Mouse (Mus musculus) embryonic fibroblast, embryonic 13.5 days (primary cell): Measurements from ENCODE around the gene Ankrd28. TPM values are rescaled to one million over a fixed set of nuclear protein-coding genes. Genes with fewer than 3 reads are reported as not detected.

Experiments used
- H3K27ac ChIP-seq: 2 replicates; pipeline ENCODE4 v1.5.1; 2012; ENCODE audit warnings: low read length, control low read depth, inconsistent platforms; ENCODE audit not compliant: insufficient read depth
- H3K4me1 ChIP-seq: 2 replicates; pipeline ENCODE4 v1.6.1; 2011; ENCODE audit warnings: low read length; ENCODE audit not compliant: control insufficient read depth, insufficient read depth
- H3K4me3 ChIP-seq: 2 replicates; pipeline ENCODE4 v1.5.1; 2011; ENCODE audit warnings: mild to moderate bottlenecking, control low read depth, low read length; ENCODE audit not compliant: insufficient read depth
- CTCF ChIP-seq: IDR thresholded peaks from 2 replicates; pipeline ENCODE4 v1.5.1; 2011; ENCODE audit warnings: mild to moderate bottlenecking, control low read depth, low read length, moderate library complexity, borderline replicate concordance; ENCODE audit not compliant: insufficient read depth
- POLR2A ChIP-seq: IDR thresholded peaks from 2 replicates; pipeline ENCODE4 v1.6.1; 2011; ENCODE audit warnings: low read depth, mild to moderate bottlenecking, control low read depth, low read length, moderate library complexity
- polyA plus RNA-seq: library from polyadenylated mRNA; stranded (reverse); fragments of >200 nt; gene quantifications from 2 replicates; pipeline ENCODE4 v1.2.4, GENCODE M21; 2011; ENCODE audit warnings: low read depth; ENCODE audit not compliant: missing spikeins, insufficient read length

Ankrd28 gene
- polyA plus RNA-seq, 1 experiment = 57.5 TPM

GRCm38 (mm10) chr14:31843571-31843970 is 13.1 kb upstream of the Ankrd28 start:
- H3K4me1 ChIP-seq = no peaks in the 10 kb centered on the region
- H3K4me3 ChIP-seq = no peak overlapping the region
- TF ChIP-seq CTCF = no peak
- TF ChIP-seq POLR2A = no peak
- no peak overlapping the region for H3K27ac ChIP-seq

DNA sequence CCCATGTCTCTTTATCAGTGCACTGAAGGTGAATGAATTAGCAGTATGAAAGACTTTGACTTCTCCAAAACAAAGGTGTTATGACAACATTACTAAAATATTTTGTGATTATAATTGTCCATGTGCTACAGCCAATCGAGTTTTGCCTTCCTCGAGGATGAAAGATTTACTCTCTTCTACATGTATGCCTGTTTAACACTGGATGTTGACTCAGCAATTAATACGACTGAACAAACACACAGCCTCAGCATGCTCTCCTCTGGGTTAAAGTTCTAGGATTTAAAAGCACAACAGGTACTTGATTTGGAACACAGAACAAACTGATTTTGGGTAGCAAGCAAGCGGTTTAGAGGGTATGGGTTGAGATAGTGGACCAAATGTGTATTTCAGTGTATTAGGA is 1.6 kb upstream of the Ankrd28 start:
- TF ChIP-seq POLR2A (no peak), CTCF (no peak)
- Histone ChIP-seq H3K27ac (no peak overlapping the region), H3K4me1 (no peaks in the 10 kb centered on the region), H3K4me3 (no peak overlapping the region)

DNA sequence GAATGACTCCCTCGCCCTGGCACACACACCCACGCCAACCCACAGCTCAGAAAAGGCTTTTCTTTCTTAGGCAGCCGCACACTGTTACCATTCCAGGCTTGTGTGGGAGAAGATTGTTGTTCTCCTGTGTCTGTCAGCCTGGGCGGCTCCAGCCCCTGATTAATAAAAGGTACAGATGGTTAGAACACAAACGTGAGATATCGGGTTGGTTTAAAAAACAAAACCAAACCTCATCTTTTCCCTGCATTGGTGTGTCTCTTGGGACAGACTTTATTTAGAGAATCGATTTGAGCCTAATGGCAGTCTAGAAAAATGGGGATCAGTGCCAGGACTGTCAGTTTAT is 890 bp upstream of the Ankrd28 start:
- no peak for TF ChIP-seq POLR2A
- TF ChIP-seq CTCF = no peak
- no peak overlapping the region for H3K27ac ChIP-seq

DNA sequence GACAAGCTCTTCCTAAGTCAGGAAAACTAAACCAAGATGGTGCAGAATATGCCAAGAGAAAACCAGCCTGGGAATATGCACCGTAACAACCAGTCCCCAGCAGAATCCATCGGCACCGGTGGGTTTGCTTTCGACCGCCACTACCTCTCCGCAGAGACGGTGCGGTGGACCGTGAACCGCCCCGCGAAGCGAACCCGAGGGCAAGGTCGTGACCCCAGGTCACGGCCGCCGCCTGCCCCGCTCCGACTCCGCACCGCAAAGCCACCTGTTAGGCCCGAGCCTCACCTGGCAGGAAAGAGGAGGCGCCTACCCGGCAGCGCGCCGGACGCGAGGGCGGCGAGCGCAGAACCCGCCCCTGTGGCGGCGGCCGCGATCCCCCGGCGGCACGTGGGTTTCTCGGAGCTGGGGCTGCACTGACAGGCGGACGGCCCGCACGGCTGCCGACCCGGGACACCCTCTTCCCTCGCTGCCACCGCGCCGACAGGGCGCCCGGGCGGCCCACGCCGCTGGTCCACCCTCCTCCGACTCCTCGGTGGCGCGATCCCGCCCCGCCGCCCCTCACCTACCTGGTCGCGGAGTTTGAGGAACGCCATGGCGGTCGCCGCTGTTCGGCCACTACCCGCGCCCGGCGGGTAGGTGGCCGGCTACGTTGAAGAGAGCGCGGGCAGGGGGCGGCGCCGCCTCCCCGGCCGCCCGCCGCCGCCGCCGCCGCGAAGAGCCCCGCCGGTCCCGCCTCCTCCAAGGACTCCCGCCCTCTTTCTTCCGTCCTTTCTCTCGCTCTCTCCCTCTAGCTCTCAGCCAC is 489 bp downstream of the Ankrd28 start:
- H3K27ac ChIP-seq = no peak overlapping the region
- peak overlapping the region; percentile 72 for H3K4me3 ChIP-seq
- TF ChIP-seq POLR2A (no peak), CTCF (no peak)
- no peaks in the 10 kb centered on the region for H3K4me1 ChIP-seq

More for the DNA sequence above, 890 bp upstream of the Ankrd28 start:
- Histone ChIP-seq H3K4me3 (peak overlapping the region; percentile 82), H3K4me1 (no peaks in the 10 kb centered on the region)

DNA sequence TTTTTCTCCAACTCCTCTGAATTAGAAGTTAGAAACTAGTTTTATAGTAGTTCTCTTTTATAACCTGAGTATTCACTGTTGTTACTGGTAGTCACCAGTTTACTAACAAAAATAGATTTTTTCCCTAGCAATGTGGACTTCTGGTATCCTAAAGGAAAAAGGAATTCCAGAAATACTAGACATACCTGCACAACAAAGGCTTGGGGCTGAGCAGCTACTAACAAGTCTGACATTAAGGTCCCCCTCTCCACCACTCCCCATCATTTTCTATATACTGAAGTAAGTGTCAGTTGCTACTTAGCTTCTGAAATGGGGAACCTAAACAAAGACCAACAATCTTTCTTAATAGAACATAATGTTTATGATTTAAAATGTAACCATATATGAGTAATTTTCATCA is 3.2 kb downstream of the Ankrd28 start:
- Histone ChIP-seq H3K27ac (no peak overlapping the region), H3K4me3 (no peak overlapping the region), H3K4me1 (no peaks in the 10 kb centered on the region)
- TF ChIP-seq POLR2A = no peak

GRCm38 (mm10) chr14:31809942-31810341 is 20.5 kb downstream of the Ankrd28 start:
- no peak overlapping the region for H3K4me3 ChIP-seq
- no peaks in the 10 kb centered on the region for H3K4me1 ChIP-seq
- TF ChIP-seq CTCF (no peak), POLR2A (no peak)
- no peak overlapping the region for H3K27ac ChIP-seq

DNA sequence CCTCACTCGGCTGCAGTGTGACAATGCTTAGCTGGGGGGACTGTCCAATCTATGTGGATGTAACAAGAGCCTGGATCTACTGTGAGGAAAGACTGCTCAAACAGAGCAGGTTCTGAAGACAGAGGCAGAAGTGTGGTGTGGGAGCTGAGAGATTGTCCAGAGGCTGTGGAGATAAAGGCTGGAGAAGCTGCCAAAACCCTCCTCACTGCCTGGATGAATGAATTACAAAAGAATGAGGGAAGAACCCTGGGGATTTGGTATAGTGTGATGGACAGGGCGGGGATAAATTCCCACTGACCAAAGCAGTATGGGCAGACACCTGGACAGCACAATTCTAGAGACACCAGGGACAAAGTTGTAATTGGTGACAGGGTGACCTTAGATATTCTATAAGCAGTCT is 26.7 kb downstream of the Ankrd28 start:
- Histone ChIP-seq H3K4me1 (no peaks in the 10 kb centered on the region), H3K4me3 (no peak overlapping the region), H3K27ac (no peak overlapping the region)
- TF ChIP-seq POLR2A = no peak
- TF ChIP-seq CTCF = no peak

GRCm38 (mm10) chr14:31800976-31801375 is 29.5 kb downstream of the Ankrd28 start:
- no peaks in the 10 kb centered on the region for H3K4me1 ChIP-seq
- no peak for TF ChIP-seq POLR2A
- TF ChIP-seq CTCF = no peak

GRCm38 (mm10) chr14:31800446-31800845 is 30.0 kb downstream of the Ankrd28 start:
- no peaks in the 10 kb centered on the region for H3K4me1 ChIP-seq
- H3K27ac ChIP-seq = no peak overlapping the region
- H3K4me3 ChIP-seq = no peak overlapping the region
- TF ChIP-seq CTCF (no peak), POLR2A (no peak)

More at GRCm38 (mm10) chr14:31800976-31801375, 29.5 kb downstream of the Ankrd28 start:
- no peak overlapping the region for H3K27ac ChIP-seq
- H3K4me3 ChIP-seq = no peak overlapping the region

- Histone ChIP-seq H3K4me3 (no peak overlapping the region), H3K4me1 (no peaks in the 10 kb centered on the region), H3K27ac (no peak overlapping the region)
- TF ChIP-seq CTCF (no peak), POLR2A (no peak)
Measured at GRCm38 (mm10) chr14:31798937-31799336, 31.5 kb downstream of the Ankrd28 start.

- Histone ChIP-seq H3K27ac (no peak overlapping the region), H3K4me1 (no peaks in the 10 kb centered on the region), H3K4me3 (no peak overlapping the region)
- TF ChIP-seq CTCF (no peak), POLR2A (no peak)
Measured at GRCm38 (mm10) chr14:31795535-31795934, 34.9 kb downstream of the Ankrd28 start.
